Mouse (Mus musculus) spleen, postnatal 4 days (tissue): ENCODE measurements around the gene Pam.

Experiments used
- DNase-seq, 2 experiments: peaks; one replicate each; pipeline ENCODE4 v3.0.0; 2022; ENCODE audit warnings: low spot score in 2 of 2

The Pam gene

DNA sequence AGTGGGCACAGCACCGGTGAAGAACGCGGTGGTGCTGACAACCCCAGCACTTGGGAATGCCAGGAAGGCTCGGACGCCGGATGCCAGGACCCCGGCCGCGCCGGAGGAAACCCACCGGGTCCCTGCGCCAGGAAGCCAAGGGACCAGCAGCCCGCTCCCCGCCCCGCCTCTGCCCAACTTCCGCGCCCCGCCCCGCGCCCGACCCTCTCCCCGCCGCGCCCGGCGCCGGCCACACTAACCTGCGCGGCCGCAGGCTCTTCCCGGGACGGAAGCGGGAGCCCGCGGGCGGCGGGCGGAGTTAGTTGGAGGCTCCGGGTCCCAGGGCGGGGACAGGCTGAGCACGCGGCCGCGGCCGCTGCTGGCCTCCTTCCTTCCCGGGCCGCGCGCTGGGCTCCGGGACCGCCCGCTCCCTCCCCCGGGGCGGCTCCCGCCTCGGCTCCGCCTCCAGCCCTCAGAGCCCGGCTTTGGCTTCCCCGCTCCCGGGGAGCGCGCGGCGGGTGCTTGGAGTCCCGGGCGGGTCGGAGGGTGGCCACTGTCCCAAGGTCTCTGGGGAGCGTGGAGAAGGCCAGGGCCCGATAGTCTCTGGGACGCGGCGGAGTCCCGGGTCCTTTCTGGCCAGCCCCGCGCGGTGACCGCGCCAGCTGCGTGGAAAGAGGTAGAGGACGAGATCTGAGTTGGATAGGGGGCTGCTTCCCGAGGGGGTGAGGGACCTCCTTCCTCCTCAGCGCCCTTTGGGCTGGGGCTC lies at the start of gene Pam:
Gene Pam (minus strand): TSS at position 401 of the 745 bp plus-strand sequence.
- peak; percentile 64 to 83 for DNase-seq

DNA sequence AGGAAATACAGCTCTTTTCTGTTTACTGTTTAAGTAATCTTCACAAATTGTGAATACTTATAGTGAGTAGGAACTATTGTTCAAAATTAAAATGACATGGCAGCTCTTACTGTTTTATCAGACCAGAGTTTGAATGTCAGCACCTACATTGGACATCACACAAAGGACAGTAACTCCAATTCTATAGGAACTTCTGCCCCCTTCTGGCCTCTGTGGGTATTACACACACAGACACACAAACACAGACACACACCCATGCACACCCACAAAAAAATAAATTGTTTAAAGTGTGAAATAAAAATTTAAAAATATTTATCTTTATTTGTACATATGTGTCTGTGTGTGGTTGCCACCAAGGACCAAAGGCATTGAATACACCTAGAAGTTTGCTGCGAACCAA lies 49.4 kb upstream of the Pam start:
- no peak for DNase-seq

DNA sequence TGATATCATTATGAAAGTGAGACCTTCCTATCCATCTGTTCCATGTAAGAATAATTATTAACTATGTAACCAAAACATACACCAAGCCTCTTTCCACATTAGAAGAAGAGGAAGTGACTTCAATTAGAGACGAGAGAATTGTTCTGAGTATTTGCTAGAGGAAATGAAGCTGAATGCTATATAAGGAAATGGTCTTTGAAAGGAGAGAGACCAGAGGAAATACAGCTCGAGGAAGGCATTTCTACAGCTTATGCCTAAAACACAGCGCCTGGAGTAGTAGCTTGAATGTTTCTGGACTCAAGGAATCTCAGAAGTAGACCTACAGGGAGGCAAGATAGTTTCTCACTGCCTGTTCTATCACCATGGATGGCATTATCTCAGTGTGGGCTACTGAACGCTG lies 35.8 kb upstream of the Pam start:
- no peak for DNase-seq

DNA sequence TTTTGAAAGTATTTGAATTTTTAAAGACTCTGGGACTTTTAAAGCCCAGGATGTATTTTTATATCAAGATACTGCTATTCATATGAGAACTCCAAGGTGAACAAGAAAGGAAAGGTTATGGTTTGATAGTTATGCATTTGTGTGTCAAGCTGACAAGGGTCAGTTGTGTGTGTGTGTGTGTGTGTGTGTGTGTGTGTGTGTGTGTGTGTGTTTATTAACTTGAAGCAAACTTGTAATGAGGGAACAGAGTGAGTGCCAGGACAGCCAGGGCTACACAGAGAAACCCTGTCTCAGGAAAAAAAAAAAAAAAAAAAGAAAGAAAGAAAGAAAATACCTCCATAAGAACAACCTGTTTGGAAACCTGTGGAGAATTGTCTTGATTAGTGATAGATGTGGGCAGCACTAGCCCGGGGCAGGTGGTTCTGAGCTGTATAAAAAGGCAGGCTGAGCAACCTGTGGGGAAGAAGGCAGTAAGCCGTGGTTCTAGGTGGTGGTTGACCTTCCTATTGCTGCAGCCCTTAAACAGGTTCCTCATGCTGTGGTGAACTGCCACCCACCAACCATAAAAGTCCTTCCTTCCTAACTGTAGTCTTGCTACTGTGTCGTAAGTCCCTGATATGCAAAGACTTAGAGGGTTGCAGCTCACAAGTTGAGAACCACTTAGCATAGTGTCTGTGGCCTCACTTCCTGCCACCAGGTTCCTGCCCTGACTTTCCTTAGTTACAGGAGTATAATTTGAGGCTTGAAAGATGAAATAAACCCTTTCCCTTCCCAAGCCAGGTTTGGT lies 34.3 kb upstream of the Pam start:
- no peak for DNase-seq

DNA sequence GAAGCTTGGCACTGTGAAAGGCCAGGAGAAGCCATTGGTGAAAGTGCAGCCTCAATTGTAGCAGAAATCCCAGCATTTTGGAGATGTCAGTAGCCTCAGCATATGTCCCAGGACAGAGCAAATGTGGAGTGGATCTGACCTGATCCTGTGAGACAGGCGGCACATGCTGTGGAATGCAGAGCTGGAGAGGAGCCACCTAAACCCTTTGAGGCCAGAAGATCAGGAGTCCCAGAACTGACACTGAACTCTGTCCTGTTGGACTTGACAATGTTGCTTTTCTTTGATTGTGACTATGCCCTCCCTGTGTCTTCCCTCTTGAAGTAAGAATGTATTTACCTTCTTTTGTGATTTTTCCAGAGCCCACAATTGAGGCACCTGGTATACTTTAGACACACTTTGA lies 33.7 kb upstream of the Pam start:
- DNase-seq = no peak

DNA sequence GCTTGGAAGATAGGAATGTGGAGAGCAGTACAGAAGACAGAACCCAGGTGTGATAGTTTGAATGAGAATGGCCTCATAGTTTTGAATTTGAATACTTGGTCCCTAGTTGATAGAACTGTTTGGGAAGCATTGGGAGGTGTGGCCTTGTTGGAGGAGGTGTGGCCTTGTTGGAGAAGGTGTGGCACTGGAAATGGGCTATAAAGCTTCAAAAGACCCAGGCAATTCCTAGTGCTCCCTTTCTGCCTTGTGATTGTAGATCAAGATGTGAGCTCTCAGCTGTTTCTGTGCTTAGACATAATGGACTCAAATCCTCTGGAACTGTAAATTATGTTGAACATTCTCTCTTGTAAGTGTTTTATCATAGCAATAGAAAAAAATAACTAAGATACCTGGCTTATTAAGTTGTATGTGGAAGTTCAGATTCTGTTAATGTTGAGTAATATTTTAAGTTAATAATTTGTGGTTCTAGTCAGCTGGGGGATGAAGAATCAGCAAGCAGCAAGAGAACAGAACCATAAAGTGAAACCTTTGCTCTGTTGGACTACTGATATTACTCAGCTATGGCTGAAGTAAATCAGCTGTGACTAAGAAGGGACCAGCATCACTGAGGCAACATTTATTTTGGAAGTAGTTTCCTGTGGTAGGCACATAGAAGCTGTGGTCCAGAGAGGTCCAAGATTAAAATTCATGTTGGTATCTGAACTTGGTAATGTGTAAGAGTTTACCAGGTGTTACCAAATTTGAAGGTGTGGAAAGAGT lies 33.1 kb upstream of the Pam start:
- DNase-seq = no peak

DNA sequence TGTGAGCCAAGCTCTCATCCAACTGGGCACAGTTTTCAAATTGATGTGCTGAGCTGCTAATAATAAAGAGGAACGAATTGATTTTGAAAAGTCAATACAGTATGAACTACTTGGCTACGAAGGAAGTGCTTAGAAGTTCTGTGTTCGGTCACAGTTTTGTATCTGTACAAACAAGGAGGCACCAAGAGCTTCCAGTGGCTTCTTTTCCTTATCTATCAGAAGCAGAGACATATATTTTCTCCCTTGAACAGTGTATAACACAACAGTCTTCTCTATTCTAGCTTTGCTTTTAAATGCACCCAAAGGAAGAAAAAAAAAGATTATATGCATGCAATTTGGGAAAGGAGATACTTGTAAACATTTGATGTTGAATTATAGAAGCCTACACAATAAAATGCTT lies 30.8 kb upstream of the Pam start:
- no peak for DNase-seq

DNA sequence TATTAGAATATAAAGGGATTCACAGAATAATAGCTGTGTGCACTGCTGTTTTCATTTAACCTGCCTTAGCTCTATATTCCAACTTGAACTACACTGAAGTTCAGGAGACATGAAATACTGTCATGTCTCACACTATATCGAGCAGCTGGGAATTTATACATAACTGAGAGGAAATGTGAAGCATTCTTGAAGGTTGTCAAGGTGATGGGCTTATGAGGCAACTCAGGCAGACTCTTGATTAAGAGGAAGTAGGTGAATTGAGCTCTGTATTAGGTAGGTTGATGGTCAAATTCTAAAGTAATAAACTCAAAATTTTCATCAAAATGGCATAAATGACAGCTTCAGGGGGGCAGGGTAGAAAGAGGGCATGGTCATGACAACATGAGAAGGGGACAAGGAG lies 29.3 kb upstream of the Pam start:
- DNase-seq = no peak

DNA sequence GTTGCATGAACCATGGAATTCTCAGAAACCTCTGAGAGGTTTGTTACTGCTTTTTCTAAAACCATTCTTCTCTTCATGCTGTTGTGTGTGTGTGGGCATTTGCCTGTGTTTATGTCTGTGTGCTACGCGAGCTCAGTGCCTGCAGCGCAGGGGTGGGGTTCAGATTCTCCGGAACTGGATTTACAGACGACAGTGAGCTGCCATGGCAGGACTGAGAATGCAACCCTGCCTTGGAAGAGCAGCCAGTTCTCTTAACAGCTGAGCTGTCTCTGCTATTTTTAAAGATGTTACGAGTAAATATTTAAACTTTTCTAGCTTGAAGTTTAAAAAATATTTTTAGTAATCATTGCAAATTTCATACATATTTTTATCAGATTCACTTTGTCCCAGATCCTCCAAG lies 24.1 kb upstream of the Pam start:
- DNase-seq = no peak

DNA sequence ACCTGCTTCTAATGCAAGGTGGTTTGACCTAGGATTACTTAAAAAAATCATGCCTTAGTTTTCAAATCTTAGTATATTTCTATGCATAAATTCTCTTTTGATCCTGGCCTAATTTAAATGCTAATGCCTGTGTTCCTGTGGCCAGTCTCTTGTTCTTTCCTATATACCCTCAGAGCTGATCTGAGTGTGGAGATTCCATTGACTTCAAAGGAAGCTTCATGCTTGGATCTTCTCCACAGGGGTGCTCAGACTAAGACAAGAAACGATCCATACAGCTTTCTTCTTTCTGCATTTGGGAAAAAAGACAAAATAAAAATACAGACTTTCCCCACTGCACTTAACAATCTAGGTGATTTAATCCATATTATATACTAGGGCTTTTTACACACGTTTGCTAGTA lies 12.2 kb upstream of the Pam start:
- no peak for DNase-seq

DNA sequence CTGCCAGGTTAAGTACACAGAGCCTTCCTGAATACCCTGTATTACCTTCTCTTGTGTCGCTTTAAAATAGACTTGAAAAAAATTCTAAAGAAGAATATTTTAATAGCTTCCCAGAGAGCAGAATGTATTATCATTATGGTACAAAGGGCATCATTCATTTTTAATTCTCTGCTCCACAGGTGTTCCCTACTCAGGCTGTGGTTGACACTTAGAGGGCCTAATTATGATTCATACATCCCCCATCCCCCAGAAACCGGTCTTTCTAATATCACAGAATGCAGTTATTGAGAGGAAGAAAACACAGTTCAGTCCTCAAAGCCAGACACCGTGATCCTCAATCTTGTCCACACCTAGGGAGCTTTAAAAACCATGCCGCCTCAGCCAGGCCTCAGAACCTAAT lies 4.0 kb upstream of the Pam start:
- peak in 1 of 2 experiments; percentile 21 for DNase-seq

DNA sequence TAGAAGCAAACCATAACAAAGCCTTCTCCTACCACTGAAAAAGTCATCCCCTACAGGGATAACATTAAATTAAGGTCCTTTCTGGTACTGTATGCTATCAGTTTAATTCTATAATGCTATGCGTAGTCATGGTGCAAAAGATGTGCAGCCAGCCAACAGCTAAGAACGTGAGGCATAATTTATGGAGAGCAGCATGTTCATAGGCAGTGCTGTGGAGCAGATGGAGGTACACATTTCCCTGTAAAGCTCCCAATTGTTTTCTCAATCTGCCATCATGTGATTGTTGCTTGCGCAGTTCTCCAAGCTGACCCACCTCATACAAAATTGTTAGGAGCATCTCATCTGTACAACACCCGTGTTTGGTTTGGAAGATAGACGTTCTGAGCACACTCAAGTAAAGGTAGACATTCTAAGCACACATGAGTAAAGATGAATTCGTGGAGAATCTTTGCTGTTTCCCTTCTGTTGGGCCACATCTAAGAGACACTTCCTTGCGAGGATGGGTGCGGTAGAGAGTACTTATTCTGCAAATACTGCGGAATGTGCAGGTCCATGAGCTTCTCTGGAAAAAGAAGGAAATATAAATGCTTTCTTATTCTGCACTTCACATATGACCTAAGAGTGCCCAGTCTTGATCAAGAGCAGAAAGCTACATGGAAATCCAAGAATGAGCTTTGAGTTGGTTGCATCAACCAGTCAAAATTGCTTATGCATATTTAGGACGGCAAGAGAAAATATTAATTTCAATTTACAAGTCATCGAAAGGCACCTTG lies 2.7 kb upstream of the Pam start:
- peak in 1 of 2 experiments; percentile 28 for DNase-seq

DNA sequence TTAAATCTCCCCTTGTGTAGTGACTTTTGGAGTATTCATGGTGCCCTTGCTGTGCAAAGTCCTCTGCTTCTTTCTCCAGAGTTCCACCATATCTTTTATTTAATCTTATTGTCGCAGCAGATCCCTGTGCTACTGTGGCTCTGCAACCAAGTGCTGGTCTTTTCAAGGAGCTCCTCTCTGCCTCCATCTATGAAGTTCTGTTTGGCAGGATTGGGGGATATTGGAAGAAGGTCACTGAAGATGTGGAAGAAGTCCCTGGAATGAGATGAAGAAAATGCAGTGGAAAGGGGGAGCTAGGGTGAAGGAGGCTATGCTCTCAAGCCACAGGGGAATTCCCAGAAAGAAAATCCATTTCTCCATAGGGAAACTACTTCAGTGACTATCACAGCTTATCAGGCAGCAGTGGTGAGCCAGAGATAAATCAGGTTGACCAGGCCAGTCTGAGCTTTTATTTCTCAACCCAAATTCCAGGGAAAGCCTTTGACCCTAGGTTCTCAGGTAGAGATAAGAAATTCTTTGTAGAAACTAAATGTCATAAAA lies 1.0 kb upstream of the Pam start:
- DNase-seq = no peak

DNA sequence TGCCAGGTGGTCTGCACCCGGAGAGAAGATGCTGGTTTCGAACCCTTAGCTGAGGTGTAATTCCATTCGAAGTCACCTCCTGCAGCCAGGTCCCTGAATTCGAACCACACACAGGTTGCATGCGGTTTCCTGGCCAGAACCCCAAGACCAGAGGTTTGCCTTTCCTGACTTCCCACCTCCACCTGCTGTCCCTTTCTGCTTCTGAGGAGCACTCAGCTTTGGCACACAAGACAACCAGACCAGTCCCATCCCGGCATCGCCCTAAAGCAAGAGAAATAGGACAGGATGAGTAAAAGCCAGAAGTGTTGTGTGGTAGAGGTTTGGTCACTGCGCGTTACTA lies 515 bp upstream of the Pam start:
- DNase-seq = no peak

DNA sequence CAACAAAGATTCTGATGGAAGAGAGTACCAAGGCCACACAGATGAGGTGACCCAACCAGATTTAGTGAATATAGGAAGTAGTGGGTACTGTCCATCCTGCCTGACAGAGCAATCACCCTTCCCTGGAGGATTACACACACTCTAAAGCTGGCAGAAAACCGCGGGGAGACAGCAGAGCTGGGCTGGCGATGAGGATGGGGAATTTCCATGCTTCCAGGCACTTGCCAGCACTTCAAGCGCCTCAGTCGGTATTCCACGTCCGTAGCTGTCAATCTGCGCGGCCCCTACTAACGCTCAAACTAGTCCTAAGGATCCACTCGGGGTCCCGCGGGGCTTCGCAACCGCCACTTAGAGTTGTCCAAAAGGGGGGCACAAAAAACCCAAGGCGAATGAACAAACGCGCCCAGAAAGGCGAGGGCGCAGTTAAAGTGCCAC lies 618 bp downstream of the Pam start:
- peak; percentile 12 to 64 for DNase-seq

DNA sequence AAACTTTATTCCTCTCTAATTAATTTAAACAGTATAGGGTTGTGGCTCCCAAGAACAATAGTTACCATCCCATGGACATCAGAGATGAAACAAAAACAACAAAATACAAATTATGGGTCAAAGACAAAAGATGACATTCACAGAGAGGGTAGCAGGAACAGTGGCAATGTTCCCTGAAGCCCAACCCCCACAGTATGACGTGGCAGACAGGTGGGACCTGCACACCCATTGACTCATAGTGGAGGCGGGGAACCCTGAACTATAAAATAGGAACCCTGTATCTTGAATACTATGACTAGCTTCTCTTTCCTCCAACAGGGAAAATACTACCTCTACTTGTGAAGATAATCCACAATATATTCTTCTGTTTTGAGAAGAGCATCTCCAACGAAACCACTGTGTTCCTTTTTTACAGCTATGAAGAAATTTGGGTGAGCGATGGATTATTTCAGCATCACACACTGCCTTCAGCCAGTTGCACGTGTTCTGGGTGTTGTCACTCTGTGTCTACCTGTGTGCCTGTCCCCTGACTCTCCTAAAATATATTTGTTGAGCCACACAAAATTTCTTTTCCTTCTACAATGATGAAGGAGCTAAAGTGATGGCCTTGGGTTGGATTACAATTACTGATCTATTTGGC lies 6.0 kb downstream of the Pam start:
- DNase-seq = no peak

DNA sequence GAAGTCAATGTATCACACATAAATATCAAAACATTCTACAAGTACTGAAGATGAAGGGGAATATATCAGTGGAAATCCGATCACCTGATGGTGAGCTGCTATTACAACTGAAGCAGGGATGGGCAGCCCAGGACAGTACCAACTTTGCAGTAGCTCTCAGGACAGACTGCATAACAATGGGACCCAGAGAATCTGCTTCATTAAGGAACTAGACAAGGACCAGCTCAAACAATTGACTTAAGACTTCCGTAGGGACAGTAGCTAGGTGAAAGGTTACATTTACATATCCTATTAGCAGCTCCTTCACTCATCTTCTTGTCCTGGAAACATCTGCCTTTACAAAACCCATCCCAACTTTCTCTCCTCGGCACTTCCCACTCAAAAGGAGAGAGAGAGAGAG lies 9.0 kb downstream of the Pam start:
- DNase-seq = no peak

DNA sequence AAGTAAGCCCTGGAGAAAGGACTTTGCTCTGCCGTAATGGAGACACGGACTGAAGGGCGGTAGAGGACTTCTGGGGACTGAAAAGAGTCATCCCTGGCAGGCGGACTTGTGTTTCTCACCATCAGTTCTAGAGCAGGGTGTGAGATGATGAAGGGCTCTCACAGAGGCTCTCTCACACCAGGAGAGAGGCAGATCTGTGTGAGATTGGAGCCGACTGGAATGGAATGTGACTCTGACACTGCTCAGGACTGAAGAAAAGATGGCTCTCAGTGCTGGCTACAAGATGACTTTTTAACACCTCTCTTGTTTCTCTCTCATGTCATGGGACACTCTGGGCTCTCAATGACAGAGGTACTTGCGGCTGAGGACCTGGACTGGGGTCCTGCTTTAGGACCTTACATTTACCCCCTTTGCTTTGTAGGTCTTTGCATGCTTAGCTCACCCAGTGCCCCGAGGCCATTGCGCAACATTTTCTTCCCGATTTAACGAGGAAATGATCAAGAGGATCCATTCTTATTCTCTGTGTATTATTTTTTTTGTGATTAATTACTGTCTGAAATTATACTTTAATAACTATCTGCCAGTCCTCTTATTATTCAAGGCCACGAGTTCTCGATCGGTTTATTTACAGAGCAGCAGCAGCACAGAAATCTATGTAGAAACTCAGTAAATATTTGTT lies 10.7 kb downstream of the Pam start:
- no peak for DNase-seq

DNA sequence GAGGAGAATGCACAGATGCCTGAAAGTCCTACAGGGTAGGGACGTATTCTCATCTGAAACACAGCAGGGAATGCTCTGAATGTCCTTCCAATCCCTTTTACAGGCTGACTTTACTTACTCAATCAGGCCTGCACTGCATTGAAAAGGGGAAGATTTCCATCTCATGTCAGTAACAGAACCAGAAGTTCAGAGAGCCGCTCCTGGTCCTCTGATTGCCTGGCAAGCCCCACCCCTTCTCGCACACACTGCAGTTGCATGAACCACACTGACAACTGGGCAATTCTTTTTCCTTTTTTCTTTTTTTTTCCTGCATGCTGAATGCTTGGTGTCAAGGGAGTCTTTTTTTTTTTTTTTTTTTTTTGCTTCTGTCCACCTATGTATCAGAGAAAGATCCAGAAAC lies 11.9 kb downstream of the Pam start:
- no peak for DNase-seq

DNA sequence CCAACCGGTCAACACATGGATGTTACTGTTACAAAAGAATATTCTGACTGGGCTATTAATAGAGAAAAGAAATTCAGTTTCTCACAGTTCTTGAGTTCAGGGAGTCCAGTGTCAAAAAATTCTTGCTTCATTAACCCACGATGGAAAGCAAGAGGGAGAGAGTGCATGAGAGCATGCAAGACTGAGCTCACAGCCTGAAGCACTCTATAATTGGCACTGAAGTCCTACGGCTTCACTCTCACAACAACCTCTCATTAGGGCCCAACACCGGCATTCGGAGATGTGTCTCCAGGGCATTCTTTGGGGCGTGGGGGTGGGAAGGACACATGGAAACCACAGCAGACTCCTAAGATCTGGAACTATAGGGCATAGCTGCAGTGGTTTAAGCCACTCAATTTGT lies 12.5 kb downstream of the Pam start:
- no peak for DNase-seq

DNA sequence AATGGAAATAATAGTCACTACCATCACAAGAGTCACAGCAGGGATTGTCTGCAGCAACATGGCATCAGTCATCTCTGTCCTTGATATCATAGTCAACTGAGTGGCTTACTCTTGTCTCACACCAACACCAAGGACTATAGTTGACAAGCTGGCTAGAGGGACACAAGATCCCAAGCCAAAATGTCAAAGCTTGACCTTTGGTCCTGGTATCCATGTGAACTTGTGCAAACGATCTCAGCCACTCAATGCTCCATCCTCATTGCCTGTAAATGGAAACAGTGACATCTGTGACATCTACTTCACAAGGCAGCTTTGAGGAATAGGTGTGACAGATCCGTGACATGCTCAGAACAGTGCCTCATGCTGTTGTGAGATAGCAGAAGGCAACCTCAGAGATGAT lies 15.0 kb downstream of the Pam start:
- no peak for DNase-seq
